Comparison of ENCODE assay signal across 9 mouse cellular contexts in genomic region chr10:71225894-71226293, GRCm38 (mm10). TPM values are rescaled to one million over a fixed set of nuclear protein-coding genes. Genes with fewer than 3 reads are reported as not detected.
DNase-seq lines count a peak whose midpoint lies in the region; ATAC-seq lines count a peak whose summit lies in the region.
"Had no signal": no experiment of that assay in that cellular context is flagged by ENCODE, and none has a peak within 500 bp of the region (broad histone marks: within the 10 kb centered on the region; RNA-seq: fewer than 3 reads in every experiment).

No protein-coding gene starts in this region.

- no peak overlapping the region for H3K9ac ChIP-seq in forebrain, embryonic 13.5 days

- no peaks in the 10 kb centered on the region; the same call in 1 of the 2 replicates for H3K9me3 ChIP-seq in forebrain, embryonic 13.5 days (replicated peaks)

- no peak overlapping the region for H3K4me3 ChIP-seq in forebrain, embryonic 13.5 days

- no peak overlapping the region for H3K4me2 ChIP-seq in forebrain, embryonic 13.5 days

- DNase-seq in MN1 (ENCODE audit: low spot score): peak; percentile 34
- peak; percentile 21 for DNase-seq in c-Kit-negative CD71-positive TER-119-positive erythroid progenitor cells, embryonic 14.5 days (ENCODE audit: low read depth, low spot score)
- peak; percentile 91 for DNase-seq in heart, postnatal 4 days
- peak; percentile 86 to 95 for DNase-seq in left cerebral cortex, adult 18-20 months (ENCODE audit: low spot score in 2 of 2)
- peak; percentile 72 for DNase-seq in mesoderm, embryonic 11.5 days (ENCODE audit: low read depth, low spot score)
- peak; percentile 96 for DNase-seq in right cerebral cortex, postnatal 14 days
- peak; percentile 60 to 91 for DNase-seq in urinary bladder, postnatal 4 days (ENCODE audit: low spot score in 2 of 2)

- peaks cover 68% of the 10 kb centered on the region for H3K36me3 ChIP-seq in forebrain, embryonic 13.5 days (ENCODE audit: poor library complexity, severe bottlenecking)

- WGBS in forebrain, embryonic 13.5 days: 40% methylated on average over 7 of the region's 7 CpGs

- H3K27me3 ChIP-seq in forebrain, embryonic 13.5 days: no peaks in the 10 kb centered on the region

- no peak overlapping the region for H3K27ac ChIP-seq in forebrain, embryonic 13.5 days
- H3K27ac ChIP-seq: macrophage had no signal

- peaks cover 12% of the 10 kb centered on the region; the same call in 1 of the 2 replicates for H3K4me1 ChIP-seq in forebrain, embryonic 13.5 days

- peak; percentile 39; the same call in 1 of the 2 replicates for ATAC-seq in forebrain, embryonic 13.5 days

RNA-seq across cellular contexts. Expression of gene Tfam, which starts 12.2 kb away (rescaled TPM):
- 75.8 and 78.5 TPM in 2 replicates for polyA plus RNA-seq in forebrain, embryonic 13.5 days (2015; fragmentation: Nextera tagmentation; extraction: Ambion mirVana)
- total RNA-seq in heart, postnatal 4 days (2021): 10 to 100 TPM; 59.3 to 59.6 TPM
- total RNA-seq in left cerebral cortex, adult 18-20 months (2021): 10 to 100 TPM; 39.5 to 45.9 TPM

RNA-seq across cellular contexts. Expression of gene Ube2d1, which starts 59.2 kb away (rescaled TPM):
- polyA plus RNA-seq in forebrain, embryonic 13.5 days (2015; fragmentation: Nextera tagmentation; extraction: Ambion mirVana): 142 and 155 TPM in 2 replicates
- total RNA-seq in heart, postnatal 4 days (2021): 10 to 100 TPM; 42.6 to 43.5 TPM
- total RNA-seq in left cerebral cortex, adult 18-20 months (2021): 10 to 100 TPM; 44.0 to 49.7 TPM

Comparison
In these comparisons a context has a peak if more than half of its experiments do, and no peak if none do; other contexts are left out.
1. DNase-seq: peak in every context shown above with its lines; median percentile 96 in right cerebral cortex, postnatal 14 days; 91 in heart, postnatal 4 days; 90 in left cerebral cortex, adult 18-20 months; 76 in urinary bladder, postnatal 4 days; 72 in mesoderm, embryonic 11.5 days; 34 in MN1; 21 in c-Kit-negative CD71-positive TER-119-positive erythroid progenitor cells, embryonic 14.5 days.